Mouse (Mus musculus) stomach, postnatal 0 days (tissue): ENCODE data around the gene Sorcs3. TPM values are rescaled to one million over a fixed set of nuclear protein-coding genes. Genes with fewer than 3 reads are reported as not detected.

Experiments
- ATAC-seq: fragments of 200-750 bp; cut with Nextera tagmentation; 2 replicates; pipeline ENCODE4 v1.8.0; 2017; ENCODE audit not compliant: low FRiP score, low TSS enrichment
- DNase-seq: peaks from one replicate; pipeline ENCODE4 v3.0.0-alpha.2; 2016; ENCODE audit warnings: low spot score
- H3K27ac ChIP-seq: fragments of 300-500 bp; sonication (generic); replicated peaks from 2 replicates; pipeline ENCODE4 v1.5.1; 2014; ENCODE audit warnings: mild to moderate bottlenecking, control low read depth
- H3K27me3 ChIP-seq: fragments of 300-500 bp; sonication (generic); 2 replicates; pipeline ENCODE4 v1.6.1; 2014; ENCODE audit warnings: low read length; ENCODE audit not compliant: control insufficient read depth, insufficient read depth
- H3K36me3 ChIP-seq: fragments of 300-500 bp; sonication (generic); 2 replicates; pipeline ENCODE4 v1.6.1; 2014; ENCODE audit warnings: low read length, mixed read lengths; ENCODE audit not compliant: control insufficient read depth, insufficient read depth
- H3K4me1 ChIP-seq: fragments of 300-500 bp; sonication (generic); replicated peaks from 2 replicates; pipeline ENCODE4 v1.6.1; 2014; ENCODE audit warnings: antibody characterized with exemption; ENCODE audit not compliant: control insufficient read depth, insufficient read depth
- H3K4me2 ChIP-seq: fragments of 300-500 bp; sonication (generic); replicated peaks from 2 replicates; pipeline ENCODE4 v1.6.1; 2014; ENCODE audit warnings: low read depth, mild to moderate bottlenecking, control low read depth, moderate library complexity
- H3K4me3 ChIP-seq: fragments of 300-500 bp; sonication (generic); 2 replicates; pipeline ENCODE4 v1.5.1; 2014; ENCODE audit warnings: low read depth, low read length, control low read depth
- H3K9ac ChIP-seq: fragments of 300-500 bp; sonication (generic); 2 replicates; pipeline ENCODE4 v1.6.1; 2014; ENCODE audit warnings: mild to moderate bottlenecking, low read length, control low read depth, mixed read lengths
- H3K9me3 ChIP-seq: fragments of 300-500 bp; sonication (generic); 2 replicates; pipeline ENCODE4 v1.6.1; 2016; ENCODE audit warnings: low read length; ENCODE audit not compliant: control insufficient read depth
- CTCF ChIP-seq: IDR thresholded peaks from 2 replicates; pipeline ENCODE4 v1.5.1; 2016; ENCODE audit warnings: antibody characterized with exemption, low read depth, mild to moderate bottlenecking, moderate library complexity
- EP300 ChIP-seq: optimal IDR thresholded peaks from 2 replicates; pipeline ENCODE3; 2016; ENCODE audit warnings: antibody characterized with exemption
- WGBS: fragments of 180-500 bp; shearing (Covaris S2); extraction: QIAGEN DNeasy Blood & Tissue Kit; methylation state at CpG from one replicate; pipeline ENCODE4 v1.1.7; 2014; 5-methylcytosine and 5-hydroxymethylcytosine counted together
- polyA plus RNA-seq: library from polyadenylated mRNA; unstranded; fragments of >200 nt; fragmentation: Nextera tagmentation; extraction: Ambion mirVana; gene quantifications from 2 replicates; pipeline ENCODE4 v1.2.1, GENCODE M21; 2015

The Sorcs3 gene
- polyA plus RNA-seq, 1 experiment from 2014 or later = 0.28 TPM

DNA sequence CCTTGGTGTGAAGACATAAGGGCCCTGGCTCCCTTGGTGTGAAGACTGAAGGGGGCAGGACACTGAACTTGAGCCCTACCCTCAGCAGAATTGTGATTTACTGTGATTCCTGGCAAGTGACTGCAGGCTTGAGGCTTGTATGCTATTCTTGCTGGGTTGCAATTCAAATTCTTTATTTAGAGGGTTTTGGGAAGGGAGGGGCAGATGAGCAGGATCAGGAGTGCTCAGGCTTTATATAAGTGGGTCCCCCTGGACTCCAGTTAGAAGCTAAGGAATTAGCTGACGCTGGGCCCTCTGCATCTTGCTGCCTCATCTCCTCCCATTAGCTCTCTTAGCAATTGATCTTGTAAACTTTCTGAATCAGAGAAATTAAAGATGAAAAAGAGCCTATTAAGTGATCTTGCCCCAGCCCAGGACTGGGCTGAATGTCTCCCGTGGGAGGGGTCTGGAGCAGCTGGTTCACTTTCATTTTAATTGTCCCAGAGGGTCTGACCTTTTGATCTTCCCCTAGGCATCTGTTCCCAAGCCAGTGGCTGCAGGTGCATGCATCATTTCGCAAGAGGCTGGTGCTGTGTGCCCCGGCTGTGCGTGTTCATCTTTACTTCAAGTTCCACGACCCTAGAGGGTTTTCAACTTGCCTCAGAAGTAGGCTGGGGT is 425.0 kb downstream of the Sorcs3 start:
- Histone ChIP-seq H3K27ac (no peak overlapping the region), H3K4me1 (no peaks in the 10 kb centered on the region), H3K4me3 (no peak overlapping the region), H3K9ac (no peak overlapping the region), H3K4me2 (no peak overlapping the region), H3K27me3 (no peaks in the 10 kb centered on the region), H3K36me3 (no peaks in the 10 kb centered on the region), H3K9me3 (no peaks in the 10 kb centered on the region)
- whole genome bisulfite sequencing = 59% methylated on average over 6 of the region's 6 CpGs
- TF ChIP-seq CTCF (no peak), EP300 (no peak)
- DNase-seq (no peak), ATAC-seq (no peak)

DNA sequence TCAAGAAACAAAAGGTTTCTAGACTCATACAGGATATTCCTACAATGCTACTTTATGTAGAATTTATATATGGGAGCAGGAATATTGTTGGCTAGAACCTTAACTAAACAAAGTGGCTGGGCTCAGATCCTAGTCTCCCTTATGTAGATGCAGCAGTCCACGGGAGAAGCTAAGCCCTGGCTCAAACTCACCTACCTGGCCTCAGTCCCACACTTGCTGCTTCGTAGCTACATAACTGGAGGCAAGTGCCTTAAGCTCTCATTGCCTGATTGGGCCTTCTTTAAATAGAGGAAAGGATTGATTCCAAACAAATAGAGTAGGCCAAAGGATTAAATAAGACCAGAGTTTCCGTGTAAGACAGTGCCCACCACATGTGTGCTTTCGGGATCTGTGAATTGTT is 436.7 kb downstream of the Sorcs3 start:
- Histone ChIP-seq H3K27ac (no peak overlapping the region), H3K4me2 (no peak overlapping the region), H3K36me3 (no peaks in the 10 kb centered on the region), H3K9me3 (no peaks in the 10 kb centered on the region), H3K4me1 (no peaks in the 10 kb centered on the region), H3K9ac (no peak overlapping the region), H3K27me3 (no peaks in the 10 kb centered on the region), H3K4me3 (no peak overlapping the region)
- no peak for TF ChIP-seq EP300
- no peak for TF ChIP-seq CTCF
- DNase-seq (no peak), ATAC-seq (no peak)
- 74% methylated on average over 4 of the region's 4 CpGs for WGBS

DNA sequence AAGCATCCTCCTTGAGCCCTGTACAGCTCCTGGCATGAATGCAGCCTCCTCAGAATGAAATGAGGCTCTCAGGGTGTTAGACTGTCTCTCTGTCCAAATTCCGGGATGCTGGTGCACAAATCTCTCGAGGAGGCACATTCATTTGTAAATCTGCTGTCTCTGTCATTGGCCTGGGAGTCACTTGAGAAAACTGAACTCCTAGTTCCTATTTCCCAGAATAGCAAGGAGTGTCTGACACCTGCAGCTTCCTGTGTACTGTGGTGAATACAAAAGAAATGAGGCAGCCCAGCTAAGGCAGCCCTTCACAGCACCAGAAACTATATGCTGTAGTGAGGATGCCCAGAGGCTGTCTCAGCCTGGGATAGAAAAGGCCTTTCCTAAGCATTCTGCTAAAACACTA is 444.1 kb downstream of the Sorcs3 start:
- H3K9me3 ChIP-seq = no peaks in the 10 kb centered on the region
- WGBS = 69% methylated on average over 2 of the region's 2 CpGs
- H3K4me2 ChIP-seq = no peak overlapping the region
- ATAC-seq = no peak
- H3K9ac ChIP-seq = no peak overlapping the region
- no peak overlapping the region for H3K27ac ChIP-seq
- no peaks in the 10 kb centered on the region for H3K27me3 ChIP-seq
- no peaks in the 10 kb centered on the region for H3K4me1 ChIP-seq
- DNase-seq = no peak
- no peak for TF ChIP-seq EP300
- no peaks in the 10 kb centered on the region for H3K36me3 ChIP-seq
- no peak overlapping the region for H3K4me3 ChIP-seq

DNA sequence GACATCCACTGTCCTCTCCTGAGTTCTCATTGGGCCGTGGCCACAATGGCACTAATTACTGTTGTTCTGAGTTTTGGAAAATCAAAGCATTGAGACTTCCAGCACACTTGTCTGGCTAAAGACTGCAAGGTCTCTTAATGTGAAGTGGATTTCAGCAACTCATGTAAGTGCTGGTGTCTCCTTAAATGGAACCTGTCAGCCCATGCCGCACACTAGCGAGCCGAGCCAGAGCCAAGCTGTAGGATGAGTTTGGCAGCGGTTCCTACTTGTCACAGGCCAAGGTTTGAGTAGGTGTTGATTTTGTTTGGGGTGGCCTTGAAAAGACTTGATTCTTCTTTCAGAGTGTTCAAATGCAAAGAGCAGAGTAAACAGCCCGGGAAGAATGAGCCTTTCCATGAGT is 445.8 kb downstream of the Sorcs3 start:
- no peak for DNase-seq
- Histone ChIP-seq H3K4me1 (no peaks in the 10 kb centered on the region), H3K4me2 (no peak overlapping the region), H3K4me3 (no peak overlapping the region), H3K9ac (no peak overlapping the region), H3K9me3 (no peaks in the 10 kb centered on the region), H3K27me3 (no peaks in the 10 kb centered on the region), H3K36me3 (no peaks in the 10 kb centered on the region), H3K27ac (no peak overlapping the region)
- TF ChIP-seq CTCF (no peak), EP300 (no peak)
- WGBS = 61% methylated on average over 6 of the region's 6 CpGs
- no peak for ATAC-seq

DNA sequence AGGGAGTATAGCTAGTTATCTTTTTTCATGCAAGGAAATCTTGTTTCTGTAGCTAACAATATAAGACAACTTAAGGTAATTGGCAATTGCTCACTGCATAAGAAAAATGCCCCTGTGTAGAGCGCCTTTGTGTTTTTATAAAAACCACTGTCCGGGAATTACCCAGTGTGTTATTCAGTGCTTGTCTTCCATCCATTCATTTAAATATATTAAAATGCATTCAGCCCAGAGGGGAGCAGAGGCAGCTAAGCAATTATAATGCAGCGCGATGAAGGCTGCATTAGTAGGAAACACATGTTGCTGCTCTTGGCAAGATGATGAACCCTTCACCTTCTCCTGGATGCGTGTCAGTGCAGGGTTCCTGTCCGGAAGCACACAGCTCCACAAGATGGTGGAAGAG is 454.4 kb downstream of the Sorcs3 start:
- no peak for TF ChIP-seq EP300
- no peak for TF ChIP-seq CTCF
- Histone ChIP-seq H3K36me3 (no peaks in the 10 kb centered on the region), H3K9ac (no peak overlapping the region), H3K4me1 (no peaks in the 10 kb centered on the region), H3K4me2 (no peak overlapping the region), H3K27me3 (no peaks in the 10 kb centered on the region), H3K9me3 (no peaks in the 10 kb centered on the region), H3K4me3 (no peak overlapping the region), H3K27ac (no peak overlapping the region)
- ATAC-seq (no peak), DNase-seq (no peak)
- 88% methylated on average over 6 of the region's 6 CpGs for WGBS

DNA sequence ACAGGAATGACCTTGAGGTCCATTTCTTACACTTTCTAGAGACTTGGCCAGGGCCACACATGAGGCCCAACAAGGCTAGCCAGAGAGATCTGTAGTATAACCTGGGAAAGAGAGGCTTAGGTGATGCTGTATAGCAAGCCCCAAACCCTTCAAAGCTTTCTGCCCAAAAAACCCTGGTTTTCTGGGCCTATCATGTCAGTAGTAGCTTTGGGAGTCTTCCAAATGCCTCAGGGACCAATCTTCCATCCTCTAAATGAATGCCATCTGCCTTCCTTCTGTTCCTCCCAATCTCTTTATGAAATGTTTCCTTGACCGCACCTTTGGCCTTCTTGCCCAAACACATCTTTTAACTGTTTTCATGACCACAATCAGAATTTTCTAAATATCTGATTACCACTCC is 474.1 kb downstream of the Sorcs3 start:
- WGBS = 93% methylated on average over 1 of the region's 1 CpGs
- Histone ChIP-seq H3K4me2 (no peak overlapping the region), H3K27me3 (no peaks in the 10 kb centered on the region), H3K27ac (no peak overlapping the region), H3K4me1 (no peaks in the 10 kb centered on the region), H3K4me3 (no peak overlapping the region), H3K9ac (no peak overlapping the region), H3K36me3 (no peaks in the 10 kb centered on the region), H3K9me3 (no peaks in the 10 kb centered on the region)
- DNase-seq (no peak), ATAC-seq (no peak)
- no peak for TF ChIP-seq EP300
